Mouse (Mus musculus): Measurements from ENCODE around the gene Pcbp4. TPM values are rescaled to one million over a fixed set of nuclear protein-coding genes. Genes with fewer than 3 reads are reported as not detected.
"Not testable (repeated sequence)": the region's sequence is repeated elsewhere in the genome, so short reads cannot be mapped to it uniquely, and the experiment has no call there.

Pcbp4 gene
- polyA plus RNA-seq, 1 experiment = 59.9 TPM

DNA sequence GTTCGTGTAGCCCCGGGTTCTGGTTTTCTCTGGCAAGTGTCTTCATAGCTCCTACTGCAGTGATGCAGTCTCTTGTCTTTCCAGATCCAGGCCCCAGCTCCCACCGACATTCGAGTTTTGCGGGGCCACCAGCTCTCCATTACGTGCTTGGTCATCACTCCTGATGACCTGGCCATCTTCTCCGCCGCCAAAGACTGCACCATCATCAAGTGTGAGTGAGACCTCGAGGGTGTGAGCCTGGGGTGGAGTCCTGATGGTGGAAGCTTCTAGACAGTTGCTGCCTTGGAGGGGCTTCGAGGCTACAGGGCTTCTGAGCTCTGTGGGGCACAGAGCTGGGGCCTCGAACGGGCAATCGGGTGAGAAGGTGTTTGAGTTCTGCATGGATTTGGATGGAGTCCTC, 28.6 kb downstream of the Pcbp4 start:
- Histone ChIP-seq H3K36me3 (ENCODE audit: control insufficient read depth, insufficient read depth, low read length) (no peaks in the 10 kb centered on the region), H3K27me3 (ENCODE audit: control insufficient read depth, insufficient read depth, low read length) (no peaks in the 10 kb centered on the region), H3K27ac (ENCODE audit: control insufficient read depth, insufficient read depth, low read length) (no peak overlapping the region), H3K4me1 (replicated peaks; ENCODE audit: control insufficient read depth, insufficient read depth, low read length) (peaks cover 11% of the 10 kb centered on the region), H3K4me3 (ENCODE audit: control insufficient read depth, insufficient read depth, low read length) (no peak overlapping the region)
- TF ChIP-seq CTCF (IDR thresholded peaks at IDR 0.05; ENCODE audit: borderline replicate concordance, control insufficient read depth, extremely low read depth, insufficient read depth, low read length, poor library complexity) (no peak), POLR2A (IDR thresholded peaks at IDR 0.05; ENCODE audit: control insufficient read depth, extremely low read depth, insufficient read depth, low read length, poor library complexity) (no peak)
- DNase-seq = no peak
- WGBS = 92% methylated on average over 13 of the region's 13 CpGs

DNA sequence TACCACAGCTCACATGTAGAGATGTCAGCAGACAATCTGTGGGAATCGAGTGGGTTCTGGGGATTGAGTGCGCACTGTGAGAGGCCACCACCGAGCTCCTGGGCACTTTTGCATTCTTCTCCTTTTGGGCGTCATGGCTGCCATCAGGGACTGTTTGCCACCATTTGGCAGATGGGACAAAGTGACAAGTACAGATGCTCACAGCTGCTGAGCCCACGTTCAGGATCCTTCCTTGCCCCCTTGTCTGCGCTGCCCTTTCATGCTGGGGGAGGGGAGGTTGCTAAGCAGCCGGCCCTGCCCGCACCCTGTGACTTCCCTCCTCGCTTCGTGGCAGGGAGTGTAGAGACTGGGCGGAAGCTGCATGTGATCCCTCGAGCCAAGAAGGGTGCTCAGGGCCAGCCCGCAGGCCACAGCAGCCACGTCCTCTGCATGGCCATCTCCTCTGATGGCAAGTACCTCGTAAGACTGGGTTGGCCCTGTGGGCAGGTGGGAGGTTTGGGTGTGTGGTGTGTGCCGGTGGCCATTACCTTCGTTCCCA, 29.6 kb downstream of the Pcbp4 start:
- H3K4me1 ChIP-seq (replicated peaks; ENCODE audit: control insufficient read depth, insufficient read depth, low read length) = peaks cover 7% of the 10 kb centered on the region
- no peak overlapping the region for H3K27ac ChIP-seq (ENCODE audit: control insufficient read depth, insufficient read depth, low read length)
- 93% methylated on average over 17 of the region's 17 CpGs for WGBS
- DNase-seq = no peak
- H3K36me3 ChIP-seq (ENCODE audit: control insufficient read depth, insufficient read depth, low read length) = no peaks in the 10 kb centered on the region
- no peaks in the 10 kb centered on the region for H3K27me3 ChIP-seq (ENCODE audit: control insufficient read depth, insufficient read depth, low read length)
- TF ChIP-seq CTCF (IDR thresholded peaks at IDR 0.05; ENCODE audit: borderline replicate concordance, control insufficient read depth, extremely low read depth, insufficient read depth, low read length, poor library complexity) (no peak), POLR2A (IDR thresholded peaks at IDR 0.05; ENCODE audit: control insufficient read depth, extremely low read depth, insufficient read depth, low read length, poor library complexity) (no peak)
- H3K4me3 ChIP-seq (ENCODE audit: control insufficient read depth, insufficient read depth, low read length) = no peak overlapping the region

DNA sequence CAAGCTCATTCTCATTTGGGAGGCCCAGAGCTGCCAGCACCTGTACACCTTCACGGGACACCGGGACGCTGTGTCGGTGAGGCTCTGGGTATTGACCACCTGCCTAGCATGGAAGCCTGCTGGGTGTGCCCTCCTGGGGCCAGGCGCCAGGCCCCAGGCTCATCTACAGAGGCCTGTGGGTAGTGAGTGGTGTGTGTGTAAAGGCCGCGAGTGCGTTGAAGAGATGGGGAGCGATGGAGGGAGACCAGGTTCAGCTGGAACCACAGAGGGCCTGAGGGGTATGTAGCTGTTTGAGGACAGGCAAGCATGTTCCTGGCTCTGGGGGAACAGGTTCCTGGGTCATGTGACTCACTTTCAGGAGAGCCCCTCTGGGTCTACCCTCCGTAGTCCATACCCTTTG, 30.0 kb downstream of the Pcbp4 start:
- TF ChIP-seq POLR2A (IDR thresholded peaks at IDR 0.05; ENCODE audit: control insufficient read depth, extremely low read depth, insufficient read depth, low read length, poor library complexity) (no peak), CTCF (IDR thresholded peaks at IDR 0.05; ENCODE audit: borderline replicate concordance, control insufficient read depth, extremely low read depth, insufficient read depth, low read length, poor library complexity) (no peak)
- Histone ChIP-seq H3K4me3 (ENCODE audit: control insufficient read depth, insufficient read depth, low read length) (no peak overlapping the region), H3K36me3 (ENCODE audit: control insufficient read depth, insufficient read depth, low read length) (no peaks in the 10 kb centered on the region), H3K27me3 (ENCODE audit: control insufficient read depth, insufficient read depth, low read length) (no peaks in the 10 kb centered on the region), H3K4me1 (replicated peaks; ENCODE audit: control insufficient read depth, insufficient read depth, low read length) (peaks cover 2% of the 10 kb centered on the region), H3K27ac (ENCODE audit: control insufficient read depth, insufficient read depth, low read length) (no peak overlapping the region)
- DNase-seq = no peak
- WGBS = 95% methylated on average over 10 of the region's 10 CpGs

DNA sequence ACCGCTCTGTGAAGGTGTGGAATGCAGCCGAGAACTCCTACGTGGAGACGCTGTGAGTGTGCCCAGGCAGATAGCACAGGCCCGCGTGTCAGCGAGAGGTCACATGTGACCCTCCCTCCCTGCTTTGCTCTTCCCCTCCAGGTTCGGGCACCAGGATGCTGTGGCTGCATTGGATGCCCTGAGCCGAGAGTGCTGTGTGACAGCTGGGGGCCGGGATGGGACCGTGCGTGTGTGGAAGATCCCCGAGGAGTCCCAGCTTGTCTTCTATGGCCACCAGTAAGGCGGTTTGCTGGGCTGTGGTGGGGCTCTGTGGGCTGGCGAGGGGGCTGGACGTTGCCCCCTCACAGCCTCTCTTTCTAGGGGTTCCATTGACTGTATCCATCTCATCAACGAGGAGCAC, 30.5 kb downstream of the Pcbp4 start:
- WGBS = 96% methylated on average over 17 of the region's 17 CpGs
- Histone ChIP-seq H3K4me3 (ENCODE audit: control insufficient read depth, insufficient read depth, low read length) (no peak overlapping the region), H3K27ac (ENCODE audit: control insufficient read depth, insufficient read depth, low read length) (no peak overlapping the region), H3K4me1 (replicated peaks; ENCODE audit: control insufficient read depth, insufficient read depth, low read length) (no peaks in the 10 kb centered on the region), H3K27me3 (ENCODE audit: control insufficient read depth, insufficient read depth, low read length) (no peaks in the 10 kb centered on the region), H3K36me3 (ENCODE audit: control insufficient read depth, insufficient read depth, low read length) (no peaks in the 10 kb centered on the region)
- DNase-seq = no peak
- TF ChIP-seq CTCF (IDR thresholded peaks at IDR 0.05; ENCODE audit: borderline replicate concordance, control insufficient read depth, extremely low read depth, insufficient read depth, low read length, poor library complexity) (no peak), POLR2A (IDR thresholded peaks at IDR 0.05; ENCODE audit: control insufficient read depth, extremely low read depth, insufficient read depth, low read length, poor library complexity) (no peak)

DNA sequence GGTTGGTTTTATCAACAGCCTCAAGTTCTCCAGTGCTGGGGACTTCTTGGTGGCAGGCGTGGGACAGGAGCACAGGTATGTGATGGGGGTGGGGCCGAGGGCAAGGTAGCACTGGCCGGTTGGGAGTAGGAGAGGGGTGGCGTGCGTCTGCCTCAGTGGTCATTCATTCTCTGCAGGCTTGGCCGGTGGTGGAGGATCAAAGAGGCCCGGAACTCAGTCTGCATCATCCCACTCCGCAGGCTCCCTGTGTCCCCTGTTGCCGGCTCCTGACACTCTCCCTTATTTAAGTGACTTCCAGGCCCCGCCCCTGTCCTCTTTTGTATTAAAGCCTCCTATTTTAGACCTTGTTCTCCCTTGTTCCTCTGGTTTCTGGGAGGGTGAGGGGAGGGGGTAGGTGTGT, 32.0 kb downstream of the Pcbp4 start:
- DNase-seq = no peak
- no peak for TF ChIP-seq POLR2A (IDR thresholded peaks at IDR 0.05; ENCODE audit: control insufficient read depth, extremely low read depth, insufficient read depth, low read length, poor library complexity)
- TF ChIP-seq CTCF (IDR thresholded peaks at IDR 0.05; ENCODE audit: borderline replicate concordance, control insufficient read depth, extremely low read depth, insufficient read depth, low read length, poor library complexity) = no peak
- Histone ChIP-seq H3K36me3 (ENCODE audit: control insufficient read depth, insufficient read depth, low read length) (no peaks in the 10 kb centered on the region), H3K4me3 (ENCODE audit: control insufficient read depth, insufficient read depth, low read length) (no peak overlapping the region), H3K27ac (ENCODE audit: control insufficient read depth, insufficient read depth, low read length) (no peak overlapping the region), H3K27me3 (ENCODE audit: control insufficient read depth, insufficient read depth, low read length) (no peaks in the 10 kb centered on the region), H3K4me1 (replicated peaks; ENCODE audit: control insufficient read depth, insufficient read depth, low read length) (no peaks in the 10 kb centered on the region)
- 97% methylated on average over 10 of the region's 10 CpGs for WGBS

DNA sequence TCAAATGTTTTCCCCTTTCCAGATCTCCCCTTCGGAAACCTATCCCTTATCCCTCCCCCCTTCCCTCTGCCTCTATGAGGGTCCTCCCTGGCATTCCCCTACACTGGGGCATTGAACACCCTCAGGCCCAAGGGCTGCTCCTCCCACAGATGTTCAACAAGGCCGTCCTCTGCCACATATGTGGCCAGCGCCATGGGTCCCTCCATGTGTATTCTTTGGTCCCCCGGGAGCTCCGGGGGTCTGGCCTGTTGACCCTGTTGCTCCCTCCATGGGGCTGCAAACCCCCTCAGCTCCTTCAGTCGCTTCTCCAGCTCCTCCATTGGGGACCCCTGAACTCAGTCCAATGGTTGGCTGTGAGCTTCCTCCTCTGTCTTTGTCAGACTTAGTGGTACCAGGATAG, 34.5 kb downstream of the Pcbp4 start:
- not testable (repeated sequence) for H3K27ac ChIP-seq (ENCODE audit: control insufficient read depth, insufficient read depth, low read length); DNase-seq; H3K27me3 ChIP-seq (ENCODE audit: control insufficient read depth, insufficient read depth, low read length); H3K4me3 ChIP-seq (ENCODE audit: control insufficient read depth, insufficient read depth, low read length); H3K4me1 ChIP-seq (replicated peaks; ENCODE audit: control insufficient read depth, insufficient read depth, low read length); H3K36me3 ChIP-seq (ENCODE audit: control insufficient read depth, insufficient read depth, low read length)
- 94% methylated on average over 6 of the region's 6 CpGs for WGBS

DNA sequence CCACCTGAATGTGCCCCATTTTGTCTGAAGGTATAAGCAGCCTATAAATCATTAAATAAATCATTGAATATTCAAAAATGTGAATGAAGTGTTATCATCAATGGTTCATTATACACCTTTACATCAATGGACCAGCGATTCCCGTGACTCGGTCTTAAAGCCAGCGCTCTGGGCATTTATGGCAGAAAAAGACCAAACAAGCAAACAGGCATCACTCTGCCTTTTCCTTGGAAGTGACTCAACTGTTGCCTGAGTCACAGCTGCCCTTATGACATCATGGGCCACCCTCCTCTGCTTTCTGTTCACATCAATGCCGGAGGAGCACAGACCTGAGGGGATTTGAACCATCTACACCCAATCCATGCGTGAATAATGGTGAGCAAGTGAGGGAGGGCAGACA, 46.6 kb downstream of the Pcbp4 start, which contains the start of gene Iqcf1:
Gene Iqcf1 (plus strand): TSS at position 301 of the 400 bp plus-strand sequence.
- no peak for DNase-seq
- no peaks in the 10 kb centered on the region for H3K27me3 ChIP-seq (ENCODE audit: control insufficient read depth, insufficient read depth, low read length)
- no peaks in the 10 kb centered on the region for H3K36me3 ChIP-seq (ENCODE audit: control insufficient read depth, insufficient read depth, low read length)
- TF ChIP-seq POLR2A (IDR thresholded peaks at IDR 0.05; ENCODE audit: control insufficient read depth, extremely low read depth, insufficient read depth, low read length, poor library complexity) = no peak
- no peak for TF ChIP-seq CTCF (IDR thresholded peaks at IDR 0.05; ENCODE audit: borderline replicate concordance, control insufficient read depth, extremely low read depth, insufficient read depth, low read length, poor library complexity)
- no peak within 1 kb of the TSS for H3K4me3 ChIP-seq (ENCODE audit: control insufficient read depth, insufficient read depth, low read length)
- H3K27ac ChIP-seq (ENCODE audit: control insufficient read depth, insufficient read depth, low read length) = no peak within 1 kb of the TSS
- H3K4me1 ChIP-seq (replicated peaks; ENCODE audit: control insufficient read depth, insufficient read depth, low read length) = no peaks in the 10 kb centered on the region
- WGBS = 95% methylated on average over 6 of the region's 6 CpGs

Measured in thymus, adult 2 months (tissue).